ENCODE assay signal across 21 mouse cellular contexts in genomic region chr14:14612245-14612644, GRCm38 (mm10).
DNase-seq lines count a peak whose midpoint lies in the region; ATAC-seq and TF ChIP-seq lines count a peak whose summit lies in the region.
"Had no signal": no experiment of that assay in that cellular context is flagged by ENCODE, and none has a peak within 500 bp of the region (broad histone marks: within the 10 kb centered on the region; RNA-seq: fewer than 3 reads in every experiment).

No protein-coding gene starts in this region.

- peak; percentile 22 for DNase-seq in embryo, embryonic 10 days (ENCODE audit: low spot score)
- DNase-seq in embryo, embryonic 9.5 days (ENCODE audit: extremely low spot score), result no peak
- no peak for DNase-seq in kidney, adult 9 months
- peak; percentile 86 for DNase-seq in 3T3-L1 (ENCODE audit: low read depth, low spot score)
- no peak for DNase-seq in gastrocnemius, postnatal 25 days
- DNase-seq: adrenal gland, postnatal 14 days; cerebellum, adult 11-12 months; cerebellum, adult 9-10 months; cerebellum, postnatal 25 days; forebrain, postnatal 0 days; gastrocnemius, postnatal 14 days had no signal

- no peak overlapping the region for H3K4me2 ChIP-seq in kidney, embryonic 15.5 days
- no peak overlapping the region for H3K4me2 ChIP-seq in intestine, postnatal 0 days (replicated peaks; ENCODE audit: low read depth)
- H3K4me2 ChIP-seq in forebrain, embryonic 16.5 days (ENCODE audit: low read length), result no peak overlapping the region
- H3K4me2 ChIP-seq: embryonic facial prominence, embryonic 12.5 days; forebrain, embryonic 12.5 days; heart, embryonic 12.5 days; hindbrain, embryonic 14.5 days had no signal

- no peak overlapping the region for H3K9ac ChIP-seq in kidney, embryonic 15.5 days
- no peak overlapping the region for H3K9ac ChIP-seq in intestine, postnatal 0 days (ENCODE audit: low read depth, low read length)
- no peak overlapping the region for H3K9ac ChIP-seq in forebrain, embryonic 16.5 days (replicated peaks; ENCODE audit: low read depth, low read length)
- H3K9ac ChIP-seq: embryonic facial prominence, embryonic 12.5 days; forebrain, embryonic 12.5 days; forebrain, postnatal 0 days; heart, embryonic 12.5 days; hindbrain, embryonic 14.5 days had no signal

- H3K27me3 ChIP-seq in kidney, embryonic 15.5 days, result no peaks in the 10 kb centered on the region
- H3K27me3 ChIP-seq in intestine, postnatal 0 days (replicated peaks; ENCODE audit: control insufficient read depth, insufficient read depth, low read length), result no peaks in the 10 kb centered on the region
- H3K27me3 ChIP-seq in forebrain, embryonic 16.5 days (replicated peaks; ENCODE audit: control insufficient read depth, insufficient read depth, low read length), result no peaks in the 10 kb centered on the region
- H3K27me3 ChIP-seq: embryonic facial prominence, embryonic 12.5 days; forebrain, embryonic 12.5 days; heart, embryonic 12.5 days; Patski had no signal

- no peaks in the 10 kb centered on the region for H3K36me3 ChIP-seq in kidney, embryonic 15.5 days
- no peaks in the 10 kb centered on the region for H3K36me3 ChIP-seq in intestine, postnatal 0 days (ENCODE audit: control insufficient read depth, insufficient read depth)
- H3K36me3 ChIP-seq in forebrain, embryonic 16.5 days (ENCODE audit: control insufficient read depth, insufficient read depth), result no peaks in the 10 kb centered on the region
- H3K36me3 ChIP-seq: embryonic facial prominence, embryonic 12.5 days; forebrain, embryonic 12.5 days; heart, embryonic 12.5 days; hindbrain, embryonic 10.5 days had no signal

- H3K4me3 ChIP-seq in kidney, embryonic 15.5 days (replicated peaks), result no peak overlapping the region
- no peak overlapping the region for H3K4me3 ChIP-seq in intestine, postnatal 0 days (ENCODE audit: low read depth, low read length)
- H3K4me3 ChIP-seq in forebrain, embryonic 16.5 days (replicated peaks; ENCODE audit: low read length), result no peak overlapping the region
- H3K4me3 ChIP-seq: embryonic facial prominence, embryonic 12.5 days; forebrain, embryonic 12.5 days; heart, embryonic 12.5 days; hindbrain, embryonic 10.5 days had no signal

- H3K4me1 ChIP-seq in kidney, embryonic 15.5 days, result peaks cover 6% of the 10 kb centered on the region
- H3K4me1 ChIP-seq in intestine, postnatal 0 days (replicated peaks; ENCODE audit: control insufficient read depth, insufficient read depth, low read length), result no peaks in the 10 kb centered on the region; the same call in 1 of the 2 replicates
- no peaks in the 10 kb centered on the region for H3K4me1 ChIP-seq in forebrain, embryonic 16.5 days (replicated peaks; ENCODE audit: control insufficient read depth, insufficient read depth, low read length)
- H3K4me1 ChIP-seq: embryonic facial prominence, embryonic 12.5 days; forebrain, embryonic 12.5 days; hindbrain, embryonic 10.5 days had no signal

- no peaks in the 10 kb centered on the region for H3K9me3 ChIP-seq in kidney, embryonic 15.5 days (replicated peaks)
- no peaks in the 10 kb centered on the region for H3K9me3 ChIP-seq in intestine, postnatal 0 days (ENCODE audit: control insufficient read depth)
- H3K9me3 ChIP-seq in forebrain, embryonic 16.5 days (ENCODE audit: control insufficient read depth, low read length), result no peaks in the 10 kb centered on the region
- H3K9me3 ChIP-seq: embryonic facial prominence, embryonic 12.5 days; forebrain, embryonic 12.5 days; heart, embryonic 12.5 days; hindbrain, embryonic 10.5 days had no signal

- ATAC-seq in kidney, embryonic 15.5 days (replicated peaks; ENCODE audit: low FRiP score), result peak; percentile 68
- peak; percentile 43 for ATAC-seq in intestine, postnatal 0 days
- ATAC-seq in forebrain, embryonic 16.5 days, result no peak
- ATAC-seq: activated CD4-positive, CD25-positive, alpha-beta regulatory T cell, adult 4 months; forebrain, postnatal 0 days; Patski had no signal

- 7% methylated on average over 3 of the region's 3 CpGs for WGBS in kidney, embryonic 15.5 days
- WGBS in intestine, postnatal 0 days, result 28% methylated on average over 3 of the region's 3 CpGs
- WGBS in forebrain, embryonic 16.5 days, result 95% methylated on average over 3 of the region's 3 CpGs

- TF ChIP-seq CTCF in intestine, postnatal 0 days (IDR thresholded peaks at IDR 0.05; ENCODE audit: low read depth), result no peak

- no peak overlapping the region for H3K27ac ChIP-seq in kidney, embryonic 15.5 days
- no peak overlapping the region for H3K27ac ChIP-seq in intestine, postnatal 0 days (ENCODE audit: low read depth, low read length)
- no peak overlapping the region for H3K27ac ChIP-seq in forebrain, embryonic 16.5 days (ENCODE audit: low read length)
- H3K27ac ChIP-seq: embryonic facial prominence, embryonic 12.5 days; forebrain, embryonic 12.5 days; hindbrain, embryonic 10.5 days; hindbrain, embryonic 14.5 days had no signal

Comparison
In these comparisons a context has a peak if more than half of its experiments do, and no peak if none do; other contexts are left out.
1. DNase-seq: peak in embryo, embryonic 10 days (single experiment) and 3T3-L1 (single experiment); none in embryo, embryonic 9.5 days (single experiment), kidney, adult 9 months (single experiment) and gastrocnemius, postnatal 25 days (single experiment).